Mouse (Mus musculus): ENCODE data around the gene Hist1h4d. TPM values are rescaled to one million over a fixed set of nuclear protein-coding genes. Genes with fewer than 3 reads are reported as not detected.
"Not testable (repeated sequence)": the region's sequence is repeated elsewhere in the genome, so short reads cannot be mapped to it uniquely, and the experiment has no call there.

Hist1h4d gene
- polyA plus RNA-seq, 1 experiment from 2014 or later = 74.5 TPM

GRCm38 (mm10) chr13:23537006-23537710 lies 44.2 kb upstream of the Hist1h4d start:
- WGBS = 73% methylated on average over 3 of the region's 3 CpGs
- Histone ChIP-seq H3K4me2 (ENCODE audit: low read depth, low read length) (peak overlapping the region; percentile 78), H3K27me3 (replicated peaks; ENCODE audit: control insufficient read depth, insufficient read depth, low read length) (no peaks in the 10 kb centered on the region), H3K9ac (ENCODE audit: low read depth, low read length) (peak overlapping the region; percentile 31; the same call in 1 of the 2 replicates), H3K36me3 (ENCODE audit: control insufficient read depth, insufficient read depth, low read length) (no peaks in the 10 kb centered on the region), H3K27ac (replicated peaks; ENCODE audit: low read depth, low read length) (peak overlapping the region; percentile 90), H3K9me3 (ENCODE audit: control insufficient read depth, low read length) (no peaks in the 10 kb centered on the region), H3K4me1 (ENCODE audit: control insufficient read depth, insufficient read depth, low read length) (peaks cover 26% of the 10 kb centered on the region), H3K4me3 (ENCODE audit: low read depth, low read length) (peak overlapping the region; percentile 56; the same call in 1 of the 2 replicates)
- no peak for DNase-seq (ENCODE audit: low spot score)
- no peak for ATAC-seq (ENCODE audit: low read depth)

- Histone ChIP-seq H3K4me1 (ENCODE audit: control insufficient read depth, insufficient read depth, low read length) (0 out of 2 replicates have a peak, but pooled peaks cover 19% of the 10 kb centered on the region), H3K27me3 (replicated peaks; ENCODE audit: control insufficient read depth, insufficient read depth, low read length) (no peaks in the 10 kb centered on the region), H3K36me3 (ENCODE audit: control insufficient read depth, insufficient read depth, low read length) (no peaks in the 10 kb centered on the region), H3K4me3 (ENCODE audit: low read depth, low read length) (no peak overlapping the region), H3K9ac (ENCODE audit: low read depth, low read length) (no peak overlapping the region), H3K9me3 (ENCODE audit: control insufficient read depth, low read length) (no peaks in the 10 kb centered on the region), H3K27ac (replicated peaks; ENCODE audit: low read depth, low read length) (no peak overlapping the region), H3K4me2 (ENCODE audit: low read depth, low read length) (no peak overlapping the region)
- no peak for DNase-seq (ENCODE audit: low spot score)
- WGBS = 52% methylated on average over 5 of the region's 5 CpGs
- ATAC-seq (ENCODE audit: low read depth) = no peak
Observed at GRCm38 (mm10) chr13:23538249-23538648, 43.1 kb upstream of the Hist1h4d start.

- not testable (repeated sequence) for DNase-seq (ENCODE audit: low spot score); H3K27me3 ChIP-seq (replicated peaks; ENCODE audit: control insufficient read depth, insufficient read depth, low read length)
- WGBS = 81% methylated on average over 1 of the region's 1 CpGs
Observed at GRCm38 (mm10) chr13:23539821-23540220, 41.6 kb upstream of the Hist1h4d start.

GRCm38 (mm10) chr13:23541497-23541896 lies 39.9 kb upstream of the Hist1h4d start:
- Histone ChIP-seq H3K4me1 (ENCODE audit: control insufficient read depth, insufficient read depth, low read length) (0 out of 2 replicates have a peak, but pooled peaks cover 14% of the 10 kb centered on the region), H3K9me3 (ENCODE audit: control insufficient read depth, low read length) (no peaks in the 10 kb centered on the region), H3K36me3 (ENCODE audit: control insufficient read depth, insufficient read depth, low read length) (no peaks in the 10 kb centered on the region), H3K27ac (replicated peaks; ENCODE audit: low read depth, low read length) (no peak overlapping the region), H3K27me3 (replicated peaks; ENCODE audit: control insufficient read depth, insufficient read depth, low read length) (no peaks in the 10 kb centered on the region), H3K4me2 (ENCODE audit: low read depth, low read length) (peak overlapping the region; percentile 80), H3K4me3 (ENCODE audit: low read depth, low read length) (peak overlapping the region; percentile 46; the same call in 1 of the 2 replicates), H3K9ac (ENCODE audit: low read depth, low read length) (no peak overlapping the region)
- ATAC-seq (ENCODE audit: low read depth) (no peak), DNase-seq (ENCODE audit: low spot score) (no peak)
- 79% methylated on average over 3 of the region's 3 CpGs for WGBS

More at GRCm38 (mm10) chr13:23539821-23540220, 41.6 kb upstream of the Hist1h4d start:
- not testable (repeated sequence) for H3K4me3 ChIP-seq (ENCODE audit: low read depth, low read length); ATAC-seq (ENCODE audit: low read depth); H3K4me2 ChIP-seq (ENCODE audit: low read depth, low read length); H3K9me3 ChIP-seq (ENCODE audit: control insufficient read depth, low read length); H3K9ac ChIP-seq (ENCODE audit: low read depth, low read length); H3K27ac ChIP-seq (replicated peaks; ENCODE audit: low read depth, low read length); H3K36me3 ChIP-seq (ENCODE audit: control insufficient read depth, insufficient read depth, low read length)
- H3K4me1 ChIP-seq (ENCODE audit: control insufficient read depth, insufficient read depth, low read length) = 0 out of 2 replicates have a peak, but pooled peaks cover 19% of the 10 kb centered on the region

GRCm38 (mm10) chr13:23542225-23542980 lies 39.0 kb upstream of the Hist1h4d start:
- H3K4me3 ChIP-seq (ENCODE audit: low read depth, low read length) = peak overlapping the region; percentile 46
- 12% methylated on average over 3 of the region's 3 CpGs for WGBS
- H3K9me3 ChIP-seq (ENCODE audit: control insufficient read depth, low read length); DNase-seq (ENCODE audit: low spot score); ATAC-seq (ENCODE audit: low read depth); H3K36me3 ChIP-seq (ENCODE audit: control insufficient read depth, insufficient read depth, low read length); H3K27me3 ChIP-seq (replicated peaks; ENCODE audit: control insufficient read depth, insufficient read depth, low read length); H3K4me1 ChIP-seq (ENCODE audit: control insufficient read depth, insufficient read depth, low read length): not testable (repeated sequence)
- peak overlapping the region; percentile 67 for H3K9ac ChIP-seq (ENCODE audit: low read depth, low read length)
- peak overlapping the region; percentile 80 for H3K4me2 ChIP-seq (ENCODE audit: low read depth, low read length)
- peak overlapping the region; percentile 86 for H3K27ac ChIP-seq (replicated peaks; ENCODE audit: low read depth, low read length)

- H3K4me1 ChIP-seq (ENCODE audit: control insufficient read depth, insufficient read depth, low read length) = not testable (repeated sequence)
- under 1% methylated on average over 22 of the region's 42 CpGs for WGBS
- ATAC-seq (ENCODE audit: low read depth) = peak; percentile 95
Observed at GRCm38 (mm10) chr13:23542999-23543607, 38.3 kb upstream of the Hist1h4d start, which contains the start of gene Hist1h2bh. Gene Hist1h2bh (minus strand): TSS chr13:23543392.

GRCm38 (mm10) chr13:23543965-23544786 lies 37.2 kb upstream of the Hist1h4d start, which contains the start of gene Hist1h3f:
Gene Hist1h3f (plus strand): TSS chr13:23544052.
- Histone ChIP-seq H3K4me3 (ENCODE audit: low read depth, low read length) (peak within 1 kb of the TSS; percentile 46), H3K9ac (ENCODE audit: low read depth, low read length) (peak within 1 kb of the TSS; percentile 73), H3K4me2 (ENCODE audit: low read depth, low read length) (peak within 1 kb of the TSS; percentile 80), H3K4me1 (ENCODE audit: control insufficient read depth, insufficient read depth, low read length) (0 out of 2 replicates have a peak, but pooled peaks cover 3% of the 10 kb centered on the region), H3K27me3 (replicated peaks; ENCODE audit: control insufficient read depth, insufficient read depth, low read length) (no peaks in the 10 kb centered on the region), H3K36me3 (ENCODE audit: control insufficient read depth, insufficient read depth, low read length) (no peaks in the 10 kb centered on the region), H3K27ac (replicated peaks; ENCODE audit: low read depth, low read length) (peak within 1 kb of the TSS; percentile 98), H3K9me3 (ENCODE audit: control insufficient read depth, low read length) (no peaks in the 10 kb centered on the region)
- WGBS = under 1% methylated on average over 14 of the region's 45 CpGs
- ATAC-seq (ENCODE audit: low read depth) (peak; percentile 89), DNase-seq (ENCODE audit: low spot score) (peak; percentile 98)

More at GRCm38 (mm10) chr13:23542999-23543607, 38.3 kb upstream of the Hist1h4d start, which contains the start of gene Hist1h2bh:
- H3K9me3 ChIP-seq (ENCODE audit: control insufficient read depth, low read length); H3K36me3 ChIP-seq (ENCODE audit: control insufficient read depth, insufficient read depth, low read length); H3K27me3 ChIP-seq (replicated peaks; ENCODE audit: control insufficient read depth, insufficient read depth, low read length): not testable (repeated sequence)
- Histone ChIP-seq H3K4me2 (ENCODE audit: low read depth, low read length) (peak within 1 kb of the TSS; percentile 80), H3K27ac (replicated peaks; ENCODE audit: low read depth, low read length) (peak within 1 kb of the TSS; percentile 98), H3K9ac (ENCODE audit: low read depth, low read length) (peak within 1 kb of the TSS; percentile 73), H3K4me3 (ENCODE audit: low read depth, low read length) (peak within 1 kb of the TSS; percentile 46)
- DNase-seq (ENCODE audit: low spot score) = peak; percentile 99

GRCm38 (mm10) chr13:23544787-23545120 lies 36.6 kb upstream of the Hist1h4d start:
- H3K4me2 ChIP-seq (ENCODE audit: low read depth, low read length) = peak overlapping the region; percentile 80
- not testable (repeated sequence) for DNase-seq (ENCODE audit: low spot score); H3K36me3 ChIP-seq (ENCODE audit: control insufficient read depth, insufficient read depth, low read length); H3K27me3 ChIP-seq (replicated peaks; ENCODE audit: control insufficient read depth, insufficient read depth, low read length); ATAC-seq (ENCODE audit: low read depth); H3K9me3 ChIP-seq (ENCODE audit: control insufficient read depth, low read length); H3K4me1 ChIP-seq (ENCODE audit: control insufficient read depth, insufficient read depth, low read length)
- 0% methylated on average over 3 of the region's 14 CpGs for WGBS
- peak overlapping the region; percentile 98 for H3K27ac ChIP-seq (replicated peaks; ENCODE audit: low read depth, low read length)
- H3K9ac ChIP-seq (ENCODE audit: low read depth, low read length) = peak overlapping the region; percentile 73
- peak overlapping the region; percentile 46 for H3K4me3 ChIP-seq (ENCODE audit: low read depth, low read length)

Measured in embryonic facial prominence, embryonic 14.5 days (tissue).